Mouse (Mus musculus) erythroblast, embryonic 14.5 days (primary cell): ENCODE results near the gene Ptcd1. TPM values are rescaled to one million over a fixed set of nuclear protein-coding genes. Genes with fewer than 3 reads are reported as not detected.

Experiments used
- H3K27me3 ChIP-seq: 2 replicates; pipeline ENCODE4 v1.6.1; 2012; ENCODE audit warnings: inconsistent platforms; ENCODE audit not compliant: control insufficient read depth
- H3K36me3 ChIP-seq: 2 replicates; pipeline ENCODE4 v1.6.1; 2012; ENCODE audit warnings: mild to moderate bottlenecking, inconsistent platforms; ENCODE audit not compliant: control insufficient read depth
- H3K4me1 ChIP-seq: 2 replicates; pipeline ENCODE4 v1.6.1; 2012; ENCODE audit warnings: inconsistent platforms; ENCODE audit not compliant: control insufficient read depth
- H3K4me3 ChIP-seq: replicated peaks from 2 replicates; pipeline ENCODE3; 2012; ENCODE audit warnings: moderate library complexity, mild to moderate bottlenecking, inconsistent platforms
- H3K9me3 ChIP-seq: 2 replicates; pipeline ENCODE4 v1.6.1; 2012; ENCODE audit warnings: low read length, inconsistent platforms, mixed read lengths; ENCODE audit not compliant: control insufficient read depth
- GATA1 ChIP-seq: IDR thresholded peaks from 2 replicates; pipeline ENCODE4 v1.6.1; 2012; ENCODE audit warnings: low read length, inconsistent platforms, mixed read lengths
- TAL1 ChIP-seq: IDR thresholded peaks from 3 replicates; pipeline ENCODE4 v1.6.1; 2012; ENCODE audit warnings: low read length, inconsistent platforms, mixed read lengths
- polyA plus RNA-seq: library from polyadenylated mRNA; stranded (reverse); fragments of >175 nt; gene quantifications from 2 replicates; pipeline ENCODE4 v1.2.3, GENCODE M21; 2012

Ptcd1 gene
- polyA plus RNA-seq, 1 experiment, result 1.1 TPM

DNA sequence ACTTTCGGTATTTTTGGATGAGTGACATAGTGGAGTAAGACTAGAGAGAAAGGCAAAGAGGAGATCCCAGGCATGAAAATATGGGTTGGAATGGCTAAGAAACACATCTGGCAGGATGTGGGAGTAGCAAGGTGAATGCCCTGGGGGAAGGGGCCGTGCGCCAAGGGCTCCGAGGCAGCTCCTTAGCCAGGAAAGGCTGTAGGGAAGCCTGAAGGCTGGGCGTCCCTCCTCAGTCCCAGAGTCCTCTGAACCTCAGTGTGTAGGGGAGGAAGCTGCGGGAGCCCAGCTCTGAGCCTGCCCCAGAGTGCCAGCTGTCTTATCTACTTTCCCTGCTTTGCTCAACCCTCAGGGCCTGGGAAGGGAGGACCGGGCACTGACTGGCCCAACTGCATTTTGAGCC is 46.0 kb downstream of the Ptcd1 start:
- Histone ChIP-seq H3K4me3 (no peak overlapping the region), H3K4me1 (peaks cover 2% of the 10 kb centered on the region; the same call in 1 of the 2 replicates), H3K27me3 (peaks cover 9% of the 10 kb centered on the region), H3K9me3 (peaks cover 7% of the 10 kb centered on the region), H3K36me3 (peaks cover 42% of the 10 kb centered on the region)
- TF ChIP-seq TAL1 (no peak), GATA1 (no peak)

DNA sequence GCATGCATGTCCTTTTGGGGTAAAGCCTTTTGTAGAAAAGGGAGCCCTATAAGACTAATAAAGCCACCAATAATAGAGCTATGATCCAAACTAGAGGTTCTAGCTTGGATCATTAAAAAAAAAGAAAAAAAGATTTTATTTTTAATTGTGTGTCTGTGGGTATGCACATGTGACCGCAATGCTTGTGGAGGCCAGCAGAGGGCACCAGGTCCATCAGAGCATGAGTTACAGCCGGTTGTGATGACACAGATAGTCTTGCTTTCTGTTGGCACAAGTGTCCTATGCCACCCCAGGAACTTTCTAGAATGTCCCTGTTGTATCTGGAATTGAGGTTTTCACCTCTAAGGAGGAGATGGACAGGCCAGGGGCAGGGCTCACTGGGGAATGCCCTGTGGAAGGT is 47.5 kb downstream of the Ptcd1 start:
- H3K36me3 ChIP-seq, result peaks cover 27% of the 10 kb centered on the region
- H3K9me3 ChIP-seq, result peaks cover 7% of the 10 kb centered on the region
- no peak for TF ChIP-seq TAL1
- no peak for TF ChIP-seq GATA1
- no peak overlapping the region for H3K4me3 ChIP-seq
- H3K4me1 ChIP-seq, result peaks cover 8% of the 10 kb centered on the region
- peaks cover 22% of the 10 kb centered on the region for H3K27me3 ChIP-seq

DNA sequence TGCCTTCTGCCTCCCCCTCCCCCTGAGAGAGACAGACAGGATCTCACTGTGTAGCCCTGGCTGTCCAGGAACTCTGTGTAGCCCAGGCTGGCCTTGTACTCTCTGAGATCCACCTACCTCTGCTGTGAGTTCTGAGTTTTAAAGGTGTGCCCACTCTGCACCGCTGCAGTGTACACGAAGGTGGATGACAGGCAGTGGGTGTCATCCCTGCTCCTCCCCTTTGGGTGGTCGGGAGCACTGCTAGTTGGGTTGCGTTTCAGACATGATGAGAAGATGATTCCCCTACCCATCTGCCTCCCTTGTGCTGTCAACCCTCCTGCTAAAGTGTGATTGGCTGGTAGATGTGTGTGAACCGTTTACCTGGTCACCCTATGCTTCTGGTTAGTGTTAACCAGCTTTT is 48.4 kb downstream of the Ptcd1 start:
- Histone ChIP-seq H3K9me3 (peaks cover 6% of the 10 kb centered on the region), H3K27me3 (peaks cover 31% of the 10 kb centered on the region), H3K36me3 (peaks cover 18% of the 10 kb centered on the region), H3K4me1 (peaks cover 17% of the 10 kb centered on the region), H3K4me3 (no peak overlapping the region)
- no peak for TF ChIP-seq TAL1
- TF ChIP-seq GATA1, result no peak

DNA sequence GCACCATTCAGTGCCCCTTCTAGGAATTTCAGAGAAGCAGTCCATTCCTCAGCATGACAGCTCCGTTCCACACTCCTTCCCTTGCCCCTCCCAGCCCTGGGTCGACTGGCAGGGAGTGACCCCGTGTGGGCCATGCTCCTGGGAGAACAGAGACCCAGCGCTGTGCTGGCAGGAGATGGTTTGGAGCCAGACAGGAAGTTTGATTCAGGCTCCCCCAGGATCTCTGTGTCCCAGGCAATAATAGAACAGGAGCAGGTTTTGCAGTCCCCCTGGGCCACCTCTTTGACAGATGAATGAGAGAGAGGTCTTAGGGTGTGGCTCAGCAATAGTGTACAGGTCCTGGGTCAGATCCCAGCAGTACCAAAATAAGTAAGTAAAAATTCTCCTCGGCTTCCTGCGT is 48.9 kb downstream of the Ptcd1 start:
- Histone ChIP-seq H3K9me3 (peaks cover 4% of the 10 kb centered on the region), H3K27me3 (peaks cover 31% of the 10 kb centered on the region), H3K4me1 (peaks cover 18% of the 10 kb centered on the region), H3K36me3 (peaks cover 13% of the 10 kb centered on the region), H3K4me3 (no peak overlapping the region)
- no peak for TF ChIP-seq GATA1
- TF ChIP-seq TAL1, result no peak

DNA sequence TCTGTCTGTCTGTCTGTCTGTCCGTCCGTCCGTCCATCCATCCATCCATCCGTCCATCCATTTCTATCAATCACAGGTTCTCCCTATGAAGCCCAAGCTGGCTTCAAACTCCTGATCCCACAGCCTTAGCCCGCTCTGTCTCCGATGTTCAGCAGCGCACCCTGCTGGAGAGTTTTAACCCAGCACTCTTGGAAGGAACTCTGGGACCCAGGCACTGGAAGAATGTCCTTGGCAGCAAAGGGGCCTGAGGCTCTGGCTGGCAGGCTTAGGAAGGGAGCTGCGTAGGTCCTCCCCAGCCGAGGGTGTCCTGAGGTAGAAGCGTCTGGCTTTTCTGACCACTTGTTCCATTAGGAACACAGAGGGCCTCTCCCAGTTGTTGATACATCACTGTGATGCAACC is 50.0 kb downstream of the Ptcd1 start:
- H3K36me3 ChIP-seq, result peaks cover 5% of the 10 kb centered on the region
- peaks cover 18% of the 10 kb centered on the region for H3K4me1 ChIP-seq
- H3K4me3 ChIP-seq, result no peak overlapping the region

DNA sequence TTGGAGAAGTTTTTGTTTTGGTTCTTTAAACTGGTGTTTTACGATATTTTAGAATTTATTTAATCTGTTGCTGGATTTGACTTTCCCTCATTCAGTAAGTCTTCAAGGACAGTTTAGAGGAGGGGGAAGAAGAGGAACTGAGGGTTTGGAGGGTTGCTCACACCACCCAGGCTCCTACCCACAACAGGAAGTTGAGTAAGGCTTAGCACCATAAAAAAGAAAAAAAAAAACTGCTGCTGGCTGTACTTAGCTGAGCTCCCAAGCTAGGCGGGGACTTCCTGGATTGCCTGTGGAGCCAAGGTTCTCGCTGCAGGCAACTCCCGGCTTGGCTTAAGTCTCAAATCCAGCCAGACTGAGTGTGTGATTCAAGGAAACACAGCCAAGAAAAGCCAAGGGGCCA is 50.6 kb downstream of the Ptcd1 start:
- H3K27me3 ChIP-seq, result peaks cover 31% of the 10 kb centered on the region
- H3K4me3 ChIP-seq, result no peak overlapping the region
- H3K36me3 ChIP-seq, result peaks cover 1% of the 10 kb centered on the region; the same call in 1 of the 2 replicates
- H3K4me1 ChIP-seq, result peaks cover 18% of the 10 kb centered on the region
- TF ChIP-seq TAL1, result no peak
- TF ChIP-seq GATA1, result no peak
- H3K9me3 ChIP-seq, result peaks cover 4% of the 10 kb centered on the region

More for the DNA sequence above, 50.0 kb downstream of the Ptcd1 start:
- peaks cover 4% of the 10 kb centered on the region for H3K9me3 ChIP-seq
- TF ChIP-seq TAL1 (no peak), GATA1 (no peak)
- peaks cover 31% of the 10 kb centered on the region for H3K27me3 ChIP-seq

DNA sequence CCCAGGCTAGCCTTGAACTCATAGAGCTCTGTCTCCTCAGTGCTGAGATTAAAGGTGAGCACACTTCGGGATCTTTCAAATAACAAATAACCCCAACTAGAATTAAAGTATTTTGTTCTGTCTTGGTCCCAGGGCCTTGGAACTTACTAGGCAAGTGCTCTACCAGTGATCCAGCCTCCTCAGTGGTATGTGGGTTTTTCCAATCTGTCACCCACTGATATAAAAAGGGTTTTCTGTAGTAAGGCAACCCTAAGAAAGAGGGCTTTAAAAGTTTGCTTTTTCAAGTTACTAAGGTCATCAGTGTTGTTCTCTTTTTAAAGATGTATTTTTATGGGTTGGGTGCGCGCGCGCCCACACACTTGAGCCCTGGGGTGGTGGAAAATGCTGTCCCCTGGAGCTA is 51.2 kb downstream of the Ptcd1 start:
- Histone ChIP-seq H3K27me3 (peaks cover 31% of the 10 kb centered on the region), H3K9me3 (peaks cover 4% of the 10 kb centered on the region), H3K4me3 (no peak overlapping the region), H3K4me1 (peaks cover 18% of the 10 kb centered on the region), H3K36me3 (peaks cover under 1% of the 10 kb centered on the region)
- TF ChIP-seq GATA1, result no peak
- no peak for TF ChIP-seq TAL1

DNA sequence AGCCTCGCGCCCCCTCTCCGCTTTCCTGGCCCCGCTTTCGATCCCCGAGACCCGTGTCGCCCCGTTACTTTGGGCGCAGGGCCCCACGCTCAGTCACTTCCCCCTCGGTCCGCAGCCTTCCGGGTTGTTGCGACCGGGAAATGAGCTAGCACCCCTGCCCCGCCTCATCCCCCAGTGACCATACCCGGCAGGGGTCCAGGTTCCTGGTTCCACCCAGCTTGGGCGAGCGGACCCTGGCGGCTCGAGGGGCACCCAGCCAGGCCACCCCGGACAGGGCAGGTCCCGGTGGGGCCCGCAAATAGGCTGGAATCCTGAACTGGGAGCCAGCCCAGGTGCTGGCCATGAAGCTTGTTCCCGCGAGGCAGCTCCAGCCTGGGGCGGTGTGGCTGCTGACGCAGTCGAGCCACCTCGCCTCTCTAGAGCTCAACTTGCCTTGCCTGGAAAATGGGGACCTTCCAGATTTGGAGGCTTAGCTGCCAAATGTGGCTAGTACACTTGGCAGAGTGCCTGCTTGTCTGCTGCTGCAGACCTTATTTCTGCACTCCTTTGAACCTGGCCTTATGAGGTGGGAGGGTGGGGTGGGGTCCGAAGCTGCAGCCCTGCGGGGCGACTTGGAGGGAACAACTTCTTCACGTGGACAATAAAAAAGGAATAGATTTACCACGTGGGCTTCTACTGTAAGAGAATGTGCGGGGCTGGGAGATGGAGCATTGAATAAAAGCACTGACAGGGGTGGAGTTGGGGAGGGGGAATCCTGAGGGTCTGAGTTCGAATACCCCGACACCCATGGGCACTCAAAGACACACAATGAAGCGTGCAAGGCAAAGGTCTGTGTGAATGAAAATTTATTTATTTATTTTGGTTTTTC is 52.1 kb downstream of the Ptcd1 start:
- Histone ChIP-seq H3K9me3 (peaks cover 4% of the 10 kb centered on the region), H3K36me3 (peaks cover 9% of the 10 kb centered on the region), H3K4me1 (peaks cover 26% of the 10 kb centered on the region), H3K27me3 (peaks cover 31% of the 10 kb centered on the region), H3K4me3 (peak overlapping the region; percentile 65)
- TF ChIP-seq TAL1, result no peak
- no peak for TF ChIP-seq GATA1

DNA sequence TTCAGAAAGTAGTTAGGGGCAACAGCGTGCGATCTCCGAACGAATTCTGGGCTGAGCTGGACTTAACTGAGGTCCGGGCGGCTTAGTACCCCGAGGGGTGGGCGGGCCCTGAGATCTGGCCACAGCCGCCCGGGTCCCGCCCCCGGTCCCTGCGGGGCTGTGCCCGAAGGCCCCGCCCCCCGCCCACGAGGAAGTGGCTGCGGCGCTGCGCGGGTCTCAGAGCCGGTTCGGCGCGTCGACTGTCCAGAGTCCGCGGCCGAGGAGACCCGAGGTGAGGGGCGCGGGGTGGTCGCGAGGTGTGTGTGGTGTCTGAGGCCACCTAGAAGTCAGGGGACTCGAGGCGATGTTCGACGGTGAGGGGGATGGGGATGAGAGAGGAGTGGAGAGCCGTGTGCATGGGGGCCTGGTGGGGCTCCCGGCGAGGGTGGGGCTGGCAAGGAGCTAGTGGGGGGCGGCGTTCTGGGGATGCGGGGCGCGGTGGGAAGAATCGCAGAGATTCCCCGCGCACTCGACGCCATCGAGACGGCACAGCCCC is 52.8 kb downstream of the Ptcd1 start, which contains the start of gene Arpc1b:
TSS of gene Arpc1b (plus strand) at position 145 of the 535 bp plus-strand sequence.
- no peaks in the 10 kb centered on the region for H3K9me3 ChIP-seq
- TF ChIP-seq GATA1, result no peak
- no peak for TF ChIP-seq TAL1
- peaks cover 31% of the 10 kb centered on the region for H3K27me3 ChIP-seq
- peak within 1 kb of the TSS; percentile 65 for H3K4me3 ChIP-seq
- peaks cover 16% of the 10 kb centered on the region for H3K36me3 ChIP-seq
- H3K4me1 ChIP-seq, result peaks cover 29% of the 10 kb centered on the region
